Mouse (Mus musculus): ENCODE results near the gene Armh3. TPM values are rescaled to one million over a fixed set of nuclear protein-coding genes. Genes with fewer than 3 reads are reported as not detected.

Armh3 gene
- polyA plus RNA-seq (2017; shearing (Covaris generic)), result 10.4 TPM

DNA sequence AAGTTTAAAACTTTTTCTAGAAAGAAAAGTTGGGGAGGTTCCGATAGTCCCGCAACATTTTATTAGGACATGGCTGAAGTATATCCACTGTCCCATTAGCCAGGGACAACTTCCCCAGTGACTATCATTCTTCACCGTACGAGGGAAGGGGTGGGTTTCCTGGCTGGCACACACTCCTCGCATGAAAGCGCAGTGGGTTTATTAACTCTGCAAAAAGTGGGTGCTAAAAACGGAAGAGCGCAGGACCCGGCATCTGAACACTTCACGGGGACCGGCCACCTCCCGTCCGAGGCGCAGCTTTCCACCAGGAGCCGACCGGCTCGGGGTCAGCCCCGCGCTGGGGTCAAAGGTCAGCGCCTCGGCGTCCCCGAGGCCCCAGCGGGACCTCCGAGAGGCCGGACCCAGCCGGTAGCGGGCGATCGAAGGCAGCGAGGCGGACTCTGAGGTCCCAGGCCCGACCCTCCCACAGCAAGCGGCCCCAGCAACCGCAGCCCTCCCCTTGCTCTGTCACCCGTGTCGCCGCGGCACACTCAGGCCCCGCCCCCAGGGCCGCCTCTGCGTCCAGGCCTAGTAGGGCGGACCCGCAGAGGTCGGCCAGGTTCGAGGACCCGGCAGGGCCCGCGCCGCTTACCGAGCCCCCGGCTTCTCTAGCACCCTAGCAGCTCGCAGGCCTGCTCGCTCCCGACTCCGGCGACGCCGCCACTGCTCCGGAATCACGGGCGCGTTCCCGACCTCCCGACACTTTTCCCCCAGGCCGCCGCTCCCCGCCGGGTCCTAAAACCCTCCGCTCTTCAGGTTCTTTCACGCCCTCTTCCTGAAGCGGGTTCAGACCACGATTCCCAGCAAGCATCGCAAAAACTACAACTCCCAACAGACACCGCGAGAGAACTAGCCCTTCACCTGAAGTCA, at the start of gene Armh3:
Gene Armh3, minus strand, starts transcription at position 704 of the 909 bp plus-strand sequence.

DNA sequence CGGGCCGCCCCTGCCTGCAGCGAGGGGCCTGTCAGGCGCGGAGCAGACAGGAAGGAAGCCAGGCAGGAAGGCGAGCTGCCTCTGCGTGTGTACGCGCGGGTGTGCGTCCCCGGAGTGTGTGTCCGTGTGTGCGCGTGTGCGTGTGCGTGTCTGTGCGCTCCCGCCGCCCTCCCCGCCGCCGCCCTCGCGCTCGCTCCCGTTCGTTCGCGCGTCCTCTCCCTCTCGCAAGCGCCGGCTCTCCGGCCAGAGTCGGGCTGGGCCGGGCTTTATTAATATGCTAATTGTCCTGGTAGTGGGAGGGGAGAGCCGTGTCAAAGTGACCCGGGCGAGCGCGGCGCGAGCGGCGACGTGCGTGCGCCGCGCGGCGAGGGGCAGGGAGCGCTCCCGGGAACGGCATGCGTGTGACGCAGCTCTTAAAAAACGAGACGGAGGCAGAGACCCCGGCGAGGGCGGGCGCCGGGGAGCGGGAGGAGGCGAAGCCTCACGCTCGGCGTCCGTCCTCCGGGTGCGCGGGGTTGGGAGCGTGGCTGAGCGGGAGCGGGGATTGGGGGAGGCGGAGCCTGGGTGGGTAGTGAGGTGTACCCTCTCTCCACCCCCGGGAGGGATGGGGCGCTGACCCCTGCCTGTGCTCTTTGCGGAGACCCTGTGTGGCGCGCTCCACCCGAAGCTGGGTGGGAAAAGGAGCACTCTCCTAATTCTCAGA, 46.9 kb upstream of the Armh3 start, which contains the start of gene Ldb1:
Gene Ldb1, minus strand, starts transcription at position 222 of the 703 bp plus-strand sequence.

DNA sequence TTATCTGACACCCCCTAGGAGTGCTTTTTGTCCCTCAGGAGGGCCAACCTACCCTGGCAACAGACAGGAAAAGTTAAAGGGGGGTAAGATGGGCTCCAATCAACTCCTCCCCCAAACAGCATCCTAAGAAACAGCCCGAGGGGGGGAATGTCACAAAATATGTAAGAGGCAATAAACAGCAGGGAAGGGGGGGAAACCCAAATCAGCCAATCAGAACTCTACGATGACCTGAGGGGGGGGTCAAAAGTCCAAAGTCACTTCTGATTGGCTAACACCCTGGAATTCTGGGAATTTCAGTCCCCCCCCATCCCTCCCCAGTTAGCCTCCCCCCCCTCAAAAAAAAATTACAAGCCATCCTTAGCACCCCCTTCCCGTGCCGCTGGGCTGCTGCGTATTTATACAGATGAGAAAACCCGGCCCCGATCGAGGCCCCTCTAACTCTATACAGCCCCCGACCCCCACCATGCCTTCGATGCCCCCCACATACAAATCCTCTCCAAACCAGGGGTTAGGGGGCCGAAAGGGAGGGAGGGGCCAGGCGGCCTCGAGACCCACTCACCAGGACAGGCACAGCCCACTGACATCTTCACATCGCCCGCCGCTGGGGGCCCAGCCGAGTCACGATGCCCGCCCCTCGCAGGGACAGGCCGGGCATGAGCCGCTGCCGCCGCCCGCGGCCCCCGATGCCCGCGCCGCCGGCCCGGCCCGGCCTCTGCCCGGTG, 46.1 kb upstream of the Armh3 start, which contains the start of gene Pprc1:
Gene Pprc1, plus strand, starts transcription at position 616 of the 722 bp plus-strand sequence.

DNA sequence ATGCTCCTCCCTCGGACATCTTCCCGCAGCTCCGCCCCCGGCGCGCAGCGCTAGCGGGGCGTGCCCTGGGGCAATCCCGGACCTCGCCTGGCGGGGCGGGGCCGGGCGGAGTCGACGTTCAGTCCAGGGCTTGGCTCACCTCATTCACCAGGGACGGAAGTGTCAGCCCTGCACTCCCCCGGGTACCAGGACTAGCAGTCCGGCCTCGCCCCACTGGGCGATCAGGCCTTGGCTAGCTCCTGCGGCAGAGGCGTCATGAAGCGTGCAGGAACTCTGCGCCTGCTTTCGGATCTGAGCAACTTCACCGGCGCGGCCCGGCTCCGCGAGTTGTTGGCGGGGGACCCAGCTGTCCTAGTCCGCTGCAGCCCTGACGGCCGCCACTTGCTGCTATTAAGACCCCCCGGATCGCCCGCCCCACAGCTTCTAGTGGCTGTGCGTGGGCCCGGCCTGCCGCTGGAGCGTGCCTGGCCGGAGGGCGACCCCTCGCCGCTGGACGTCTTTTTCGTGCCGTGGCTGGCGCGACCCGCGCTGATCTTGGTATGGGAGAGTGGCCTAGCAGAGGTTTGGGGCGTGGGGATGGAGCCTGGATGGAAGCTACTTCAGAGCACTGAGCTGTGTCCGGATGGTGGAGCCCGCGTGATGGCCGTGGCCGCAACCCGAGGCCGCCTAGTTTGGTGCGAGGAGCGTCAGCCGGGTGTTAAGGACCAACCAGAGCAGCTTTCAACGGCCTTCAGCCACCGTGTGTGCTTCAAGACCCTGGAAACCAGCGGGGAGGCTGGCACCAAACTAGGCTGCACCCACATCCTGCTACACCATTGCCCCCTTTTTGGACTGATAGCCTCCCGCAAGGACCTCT, 5.3 kb upstream of the Armh3 start, which contains the start of gene Hps6:
Gene Hps6, plus strand, starts transcription at position 138 of the 856 bp plus-strand sequence.

DNA sequence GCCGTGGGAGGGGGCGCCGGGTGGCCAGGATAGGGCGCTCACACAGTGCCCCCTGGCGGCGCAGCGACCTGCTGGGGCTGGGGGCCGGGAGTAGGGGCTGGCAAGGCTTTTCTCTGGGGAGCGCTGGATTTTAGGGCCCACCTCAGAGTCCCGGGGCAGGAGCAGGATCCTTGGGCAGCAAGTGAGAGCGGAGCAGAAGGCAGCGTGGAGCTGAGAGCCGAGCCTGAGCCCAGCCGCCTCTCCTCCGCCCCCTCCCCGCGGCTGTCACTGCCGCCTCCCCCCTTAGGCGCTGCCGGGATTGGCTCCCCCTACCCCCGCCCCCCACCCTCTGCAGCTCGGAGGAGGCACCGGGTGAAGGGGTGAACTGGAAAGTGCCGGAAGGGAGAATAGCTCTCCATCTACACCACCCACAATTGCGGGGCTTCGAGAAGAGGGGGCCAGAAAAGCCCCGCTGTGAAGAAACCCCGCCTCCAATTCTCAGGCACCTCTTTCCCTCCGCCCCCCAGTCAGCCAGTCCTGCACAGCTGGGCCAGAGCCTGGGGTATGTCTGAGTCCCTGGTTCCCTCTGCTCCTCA, 182.4 kb downstream of the Armh3 start, which contains the start of gene Kcnip2:
Gene Kcnip2, minus strand, starts transcription at position 231 of the 575 bp plus-strand sequence.

DNA sequence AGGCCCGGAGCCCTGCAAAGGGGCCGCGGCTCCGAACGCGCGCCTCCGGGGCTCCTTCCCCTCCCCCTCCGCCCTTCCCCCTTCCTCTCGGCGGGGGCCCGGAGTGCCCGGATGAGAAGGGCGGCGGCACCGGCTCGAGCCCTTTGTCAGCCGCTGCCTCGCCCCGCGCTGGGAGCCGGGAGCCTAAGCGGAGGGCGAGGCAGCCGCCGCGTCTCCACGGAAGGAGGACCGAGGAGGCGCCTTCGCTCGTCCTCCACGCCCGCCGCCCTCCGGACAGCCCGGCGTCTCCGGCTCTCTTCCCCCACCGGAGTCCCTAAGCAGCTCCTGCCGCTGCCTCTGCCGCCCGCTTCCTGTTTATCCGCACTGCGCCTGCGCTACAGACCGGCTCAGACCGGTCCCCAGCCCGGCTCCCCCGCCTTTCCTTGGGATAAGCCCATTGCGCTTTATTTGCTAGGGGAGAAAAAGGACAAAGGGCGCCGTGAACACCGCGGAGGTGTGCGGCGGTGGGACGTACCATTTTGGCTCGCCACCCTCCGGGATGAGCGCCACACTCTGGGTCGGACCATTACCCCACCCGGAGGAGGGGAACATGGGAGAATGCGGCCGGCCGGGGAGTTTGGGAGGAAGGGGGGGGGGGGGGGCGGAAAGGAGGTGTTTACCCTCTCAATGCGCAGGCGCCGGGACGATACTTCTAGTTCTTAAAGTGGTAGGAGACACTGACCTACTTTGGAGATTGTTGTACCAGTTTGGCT, 214.9 kb downstream of the Armh3 start, which contains the start of gene Mgea5:
Gene Mgea5, minus strand, starts transcription at position 657 of the 752 bp plus-strand sequence.

Other genes with a start within 250 kb of the Armh3 start
- 21.0 TPM for gene Npm3, start 248.9 kb downstream of the Armh3 start, polyA plus RNA-seq (2017; shearing (Covaris generic))
- 339 TPM for gene Mgea5, start 214.7 kb downstream of the Armh3 start, polyA plus RNA-seq (2017; shearing (Covaris generic))
- gene Kcnip2, start 182.4 kb downstream of the Armh3 start, polyA plus RNA-seq (2017; shearing (Covaris generic)), result 5.4 TPM
- 9.2 TPM for gene Hps6, start 5.0 kb upstream of the Armh3 start, polyA plus RNA-seq (2017; shearing (Covaris generic))
- gene Pprc1, start 46.4 kb upstream of the Armh3 start, polyA plus RNA-seq (2017; shearing (Covaris generic)), result 60.0 TPM
- gene Ldb1, start 46.7 kb upstream of the Armh3 start, polyA plus RNA-seq (2017; shearing (Covaris generic)), result 254 TPM
- 84.9 TPM for gene Nolc1, start 77.4 kb upstream of the Armh3 start, polyA plus RNA-seq (2017; shearing (Covaris generic))
- not detected for gene Elovl3, start 133.4 kb upstream of the Armh3 start, polyA plus RNA-seq (2017; shearing (Covaris generic))
- gene Pitx3, start 149.8 kb upstream of the Armh3 start, polyA plus RNA-seq (2017; shearing (Covaris generic)), result not detected
- 63.0 TPM for gene Gbf1, start 154.0 kb upstream of the Armh3 start, polyA plus RNA-seq (2017; shearing (Covaris generic))